Comparison of ENCODE assay signal across 9 mouse cellular contexts in genomic region chr7:34918416-34918815, GRCm38 (mm10). TPM values are rescaled to one million over a fixed set of nuclear protein-coding genes. Genes with fewer than 3 reads are reported as not detected.
DNase-seq lines count a peak whose midpoint lies in the region; ATAC-seq and TF ChIP-seq lines count a peak whose summit lies in the region.
"Had no signal": no experiment of that assay in that cellular context is flagged by ENCODE, and none has a peak within 500 bp of the region (broad histone marks: within the 10 kb centered on the region; RNA-seq: fewer than 3 reads in every experiment).

No protein-coding gene starts in this region.

- peak; percentile 24 for DNase-seq in layer of hippocampus, adult 11-12 months (ENCODE audit: low spot score)
- DNase-seq in layer of hippocampus, adult 2 months (ENCODE audit: low spot score in 2 of 2) = no peak
- peak; percentile 43 to 76 for DNase-seq in heart, adult 9 months (ENCODE audit: low spot score in 2 of 2)
- DNase-seq in limb, embryonic 10.5 days (ENCODE audit: low spot score) = no peak
- DNase-seq in thymus, postnatal 10 days (ENCODE audit: low spot score in 2 of 2) = no peak
- no peak for DNase-seq in layer of hippocampus, postnatal 10 days (ENCODE audit: low spot score in 2 of 2)

- H3K4me1 ChIP-seq in limb, embryonic 10.5 days = peaks cover 10% of the 10 kb centered on the region; the same call in 1 of the 2 replicates
- H3K4me1 ChIP-seq: midbrain, embryonic 15.5 days had no signal

- H3K9me3 ChIP-seq in limb, embryonic 10.5 days (replicated peaks) = no peaks in the 10 kb centered on the region
- H3K9me3 ChIP-seq: heart, embryonic 13.5 days; midbrain, embryonic 15.5 days had no signal

- WGBS in limb, embryonic 10.5 days = 86% methylated on average over 8 of the region's 8 CpGs

- ATAC-seq in neutrophil, adult 5-6 weeks (ENCODE audit: extremely low read depth, insufficient number of reproducible peaks, low FRiP score, poor library complexity, severe bottlenecking) = peak; percentile 69
- ATAC-seq: midbrain, embryonic 15.5 days had no signal

- H3K27ac ChIP-seq in layer of hippocampus, adult 2 months = no peak overlapping the region
- peak overlapping the region; percentile 20; the same call in 1 of the 2 replicates for H3K27ac ChIP-seq in limb, embryonic 10.5 days
- H3K27ac ChIP-seq: heart, embryonic 13.5 days; midbrain, embryonic 15.5 days had no signal

- no peaks in the 10 kb centered on the region for H3K27me3 ChIP-seq in limb, embryonic 10.5 days (ENCODE audit: low read depth, poor library complexity, severe bottlenecking)
- H3K27me3 ChIP-seq: heart, embryonic 13.5 days; midbrain, embryonic 15.5 days had no signal

- H3K36me3 ChIP-seq in limb, embryonic 10.5 days = peaks cover 20% of the 10 kb centered on the region
- H3K36me3 ChIP-seq: midbrain, embryonic 15.5 days had no signal

- no peak overlapping the region for H3K4me3 ChIP-seq in layer of hippocampus, adult 2 months
- H3K4me3 ChIP-seq in limb, embryonic 10.5 days = no peak overlapping the region
- H3K4me3 ChIP-seq: heart, embryonic 13.5 days; midbrain, embryonic 15.5 days had no signal

- no peak for TF ChIP-seq CTCF in layer of hippocampus, adult 2 months (conservative IDR thresholded peaks at IDR 0.05)

RNA-seq across cellular contexts. Expression of gene Pepd, which starts 6.2 kb away (rescaled TPM):
- total RNA-seq in layer of hippocampus, adult 2 months (2021) = 10 to 100 TPM; 31.4 to 31.8 TPM
- polyA plus RNA-seq in limb, embryonic 10.5 days (2016; fragmentation: Nextera tagmentation; extraction: Ambion mirVana) = 75.2 and 75.8 TPM in 2 replicates
- total RNA-seq in neutrophil, adult 5-6 weeks (2017) = 20.4 and 21.9 TPM in 2 replicates
- 10 to 100 TPM; 37.4 to 40.0 TPM for total RNA-seq in layer of hippocampus, postnatal 10 days (2021)

Comparison
In these comparisons a context has a peak if more than half of its experiments do, and no peak if none do; other contexts are left out.
1. DNase-seq: peak in layer of hippocampus, adult 11-12 months (single experiment) and heart, adult 9 months (2 of 2); none in layer of hippocampus, adult 2 months (0 of 2), limb, embryonic 10.5 days (single experiment), thymus, postnatal 10 days (0 of 2) and layer of hippocampus, postnatal 10 days (0 of 2).